Mouse (Mus musculus) B cell, adult (primary cell): Measurements from ENCODE around the gene Gm4064. TPM values are rescaled to one million over a fixed set of nuclear protein-coding genes. Genes with fewer than 3 reads are reported as not detected.

Experiments
- total RNA-seq: library from RNA; stranded (reverse); gene quantifications from 4 replicates; pipeline ENCODE4 v1.2.4, GENCODE M21; 2023; ENCODE audit not compliant: inconsistent age

The Gm4064 gene
- total RNA-seq, result not detected in 4 replicates

GRCm38 (mm10) chrY:2796105-2796504, at the start of gene Gm4064:
Gene Gm4064, minus strand, starts transcription at chrY:2796205.

GRCm38 (mm10) chrY:2830380-2830779, 34.4 kb upstream of the Gm4064 start, which contains the start of the genes Rbmy and Gm10256:
Gene Rbmy, plus strand, starts transcription at chrY:2830680.
Gene Gm10256, plus strand, starts transcription at chrY:2830699.

Other genes with a start within 250 kb of the Gm4064 start
- gene H2al2c, start 197.1 kb downstream of the Gm4064 start, total RNA-seq, result not detected in 4 replicates
- not detected in 4 replicates for gene Sry, start 132.5 kb downstream of the Gm4064 start, total RNA-seq
- gene H2al2b, start 75.5 kb downstream of the Gm4064 start, total RNA-seq, result not detected in 4 replicates
- not detected in 4 replicates for gene Rbmy, start 34.5 kb upstream of the Gm4064 start, total RNA-seq
- not detected in 4 replicates for gene Gm10256, start 34.5 kb upstream of the Gm4064 start, total RNA-seq
- gene Gm10352, start 104.8 kb upstream of the Gm4064 start, total RNA-seq, result not detected in 4 replicates
- not detected in 4 replicates for gene Gm29289, start 136.4 kb upstream of the Gm4064 start, total RNA-seq